Mouse (Mus musculus) liver, embryonic 14.5 days (tissue): ENCODE measurements around the gene Txlna.

ENCODE experiments used
- CTCF ChIP-seq: IDR thresholded peaks from 2 replicates; pipeline ENCODE4 v1.5.1; 2016; ENCODE audit warnings: antibody characterized with exemption, low read depth, control low read depth
- EP300 ChIP-seq: IDR thresholded peaks from 2 replicates; pipeline ENCODE4 v1.6.1; 2016; ENCODE audit warnings: antibody characterized with exemption, low read depth

DNA sequence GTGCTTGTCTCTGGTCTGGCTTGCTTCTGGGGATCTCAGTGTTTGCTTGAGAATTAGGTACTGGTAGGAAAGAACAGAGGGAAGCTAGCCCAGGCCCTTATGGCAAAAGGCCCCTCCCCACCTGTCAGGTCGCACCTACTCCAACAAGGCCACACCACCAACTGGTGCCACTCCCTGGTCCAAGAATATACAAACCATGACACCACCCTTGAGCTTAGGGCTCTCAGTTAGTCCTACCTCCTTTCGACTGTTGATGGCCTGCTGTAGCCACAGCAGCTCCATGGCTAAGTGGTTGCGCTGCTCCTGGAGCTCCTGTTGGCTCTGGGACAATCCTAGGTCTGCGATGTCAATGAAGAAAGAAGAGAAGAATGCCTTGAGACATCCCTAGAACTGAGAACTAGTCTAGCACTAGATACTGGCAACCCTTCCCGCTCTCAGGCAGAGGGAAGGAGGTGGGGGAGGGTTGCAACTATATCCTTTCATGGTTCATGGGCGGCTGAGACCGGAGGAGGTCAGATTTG lies 23.7 kb downstream of the Txlna start:
- no peak for TF ChIP-seq EP300
- TF ChIP-seq CTCF = no peak
